Mouse (Mus musculus): ENCODE results near the gene Usp8.

The Usp8 gene

DNA sequence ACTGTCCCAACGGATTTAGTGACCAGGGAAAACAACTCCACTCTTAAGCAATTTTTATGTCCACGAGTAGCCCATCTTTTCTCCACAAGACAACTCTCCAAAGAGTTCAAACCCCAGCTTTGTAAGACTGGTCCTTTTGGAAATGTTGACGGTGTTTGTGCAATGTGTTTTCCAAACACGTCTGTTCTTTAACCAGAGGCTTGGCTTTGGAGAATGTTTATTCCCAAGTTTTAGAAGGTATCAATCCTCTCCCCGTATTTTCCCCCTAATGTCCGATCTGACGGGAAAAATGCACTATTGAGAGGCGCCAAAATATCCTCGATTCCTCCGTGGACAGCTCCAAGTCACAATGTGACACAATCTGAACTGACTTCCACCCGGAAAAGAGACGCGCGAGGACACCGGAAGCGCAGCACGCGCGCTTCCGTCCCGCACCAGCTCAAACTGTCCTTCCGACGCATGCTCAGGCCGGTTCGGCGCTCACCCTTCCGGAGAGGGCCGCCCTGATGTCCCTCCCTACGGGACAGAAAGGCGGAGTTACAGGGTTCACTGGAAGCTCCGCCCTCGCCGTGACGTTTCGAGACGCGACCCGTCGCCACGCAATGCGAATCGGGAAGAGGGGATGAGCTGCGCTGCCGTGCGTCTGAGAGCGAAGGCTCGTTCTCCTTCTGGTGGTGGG lies at the start of gene Usp8:
Gene Usp8 (plus strand): TSS at position 570 of the 679 bp plus-strand sequence.
- DNase-seq: peak; percentile 99

DNA sequence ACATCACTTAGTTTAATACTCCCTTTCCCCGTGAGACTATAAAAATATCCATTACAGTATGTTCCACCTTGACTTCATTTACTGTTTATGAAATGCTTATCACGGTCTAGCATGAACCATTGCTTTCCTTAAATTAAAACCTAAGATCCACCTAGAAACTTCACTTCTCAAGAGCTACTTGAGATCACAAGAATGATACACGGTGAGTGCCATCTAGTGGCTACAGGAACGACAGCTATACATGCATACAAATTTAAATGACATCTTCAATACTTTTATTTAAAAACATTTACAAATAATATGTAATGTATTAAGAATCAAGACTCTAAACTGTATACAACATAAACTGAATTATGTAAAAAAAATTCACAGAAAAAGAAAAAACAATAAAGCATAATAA lies 43.6 kb upstream of the Usp8 start:
- DNase-seq: peak; percentile 58

DNA sequence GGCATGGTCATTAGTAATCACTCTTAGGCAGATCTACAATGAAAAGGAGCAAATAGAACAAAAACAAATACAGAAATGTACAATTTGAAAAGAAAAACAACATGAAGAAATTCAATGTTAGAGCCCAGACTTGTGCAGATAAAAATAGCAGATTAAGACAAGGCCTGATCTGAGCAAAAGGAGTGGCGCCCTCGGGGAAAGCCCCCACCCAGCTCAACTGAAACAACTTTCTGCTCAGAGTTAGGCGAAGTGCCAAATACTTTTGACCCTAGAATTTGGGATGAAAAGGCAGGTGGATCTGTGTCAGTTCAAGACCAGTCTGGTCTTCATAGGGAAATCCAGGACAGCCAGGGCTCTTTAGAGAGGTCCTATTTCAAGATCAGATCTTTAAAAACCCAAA lies 41.1 kb upstream of the Usp8 start:
- no peak for DNase-seq

DNA sequence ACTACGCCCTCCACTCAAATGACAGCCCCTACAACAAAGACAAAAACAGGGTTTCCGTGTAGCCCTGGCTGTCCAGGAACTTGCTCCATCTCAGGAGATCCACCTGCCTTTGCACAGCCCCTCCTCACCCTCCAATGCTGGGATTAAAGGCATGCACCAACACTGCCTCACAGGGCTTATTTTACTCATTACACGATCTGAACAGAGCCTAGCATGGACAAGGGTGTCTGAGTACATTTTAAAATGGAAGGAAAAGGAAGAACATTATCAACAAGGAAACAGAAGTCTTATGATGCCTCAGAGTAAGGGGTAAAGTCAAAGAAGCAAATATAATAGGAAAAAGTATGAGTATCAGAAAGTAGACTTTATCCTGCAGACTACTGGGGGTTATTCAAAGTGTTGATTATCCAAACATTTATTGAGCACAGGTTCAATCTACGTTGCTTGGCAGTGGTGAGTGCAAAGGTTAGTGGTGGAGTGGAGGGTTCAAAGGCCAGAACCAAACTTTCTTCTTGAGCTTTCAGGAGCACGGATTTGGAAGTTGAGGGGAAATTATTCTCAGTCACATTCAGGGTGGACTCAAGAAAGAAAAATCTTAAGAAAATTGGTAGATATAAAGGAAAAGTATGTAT lies 38.4 kb upstream of the Usp8 start:
- no peak for DNase-seq

DNA sequence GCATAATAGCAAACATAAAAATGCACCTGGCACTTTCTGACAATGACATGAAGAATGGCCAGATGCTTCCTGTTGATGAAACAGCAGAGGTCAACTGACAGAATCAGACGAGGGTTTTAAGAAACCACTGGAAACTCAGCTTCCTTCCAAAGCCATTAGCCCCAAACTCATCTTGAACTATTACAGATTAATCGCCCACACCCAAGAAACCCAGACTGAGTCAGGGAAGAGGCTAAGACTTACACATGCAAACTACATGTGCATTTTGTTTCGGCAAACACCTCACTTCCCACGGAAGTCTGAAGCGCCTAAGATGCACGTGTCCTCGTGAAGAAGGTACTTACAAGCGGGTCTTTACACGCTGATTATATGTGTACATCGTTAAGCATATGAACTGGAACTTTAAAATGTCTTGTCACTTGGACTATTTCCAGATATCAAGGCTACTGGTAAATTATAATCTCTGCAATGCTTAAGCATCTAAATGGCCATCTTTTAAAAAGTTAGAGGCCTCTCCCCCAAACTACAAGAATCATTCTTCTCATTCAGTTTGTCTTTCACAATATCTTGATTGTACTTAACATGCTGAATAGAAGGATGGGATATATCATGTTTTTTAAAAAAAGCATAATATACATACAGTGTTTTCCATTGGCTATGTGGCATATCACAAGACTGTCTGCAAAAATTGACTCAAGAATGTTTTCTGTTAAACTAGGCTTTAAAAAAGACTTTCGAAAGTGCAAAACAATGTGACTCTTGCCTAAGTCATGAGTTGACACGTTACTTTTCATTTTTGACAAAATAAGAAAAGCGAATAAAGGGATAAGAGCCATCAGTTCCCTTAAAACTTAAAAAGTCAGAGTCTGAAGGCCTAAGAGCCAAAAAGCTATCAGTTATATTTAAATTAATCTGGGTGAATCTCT lies 33.5 kb upstream of the Usp8 start:
- DNase-seq: no peak

DNA sequence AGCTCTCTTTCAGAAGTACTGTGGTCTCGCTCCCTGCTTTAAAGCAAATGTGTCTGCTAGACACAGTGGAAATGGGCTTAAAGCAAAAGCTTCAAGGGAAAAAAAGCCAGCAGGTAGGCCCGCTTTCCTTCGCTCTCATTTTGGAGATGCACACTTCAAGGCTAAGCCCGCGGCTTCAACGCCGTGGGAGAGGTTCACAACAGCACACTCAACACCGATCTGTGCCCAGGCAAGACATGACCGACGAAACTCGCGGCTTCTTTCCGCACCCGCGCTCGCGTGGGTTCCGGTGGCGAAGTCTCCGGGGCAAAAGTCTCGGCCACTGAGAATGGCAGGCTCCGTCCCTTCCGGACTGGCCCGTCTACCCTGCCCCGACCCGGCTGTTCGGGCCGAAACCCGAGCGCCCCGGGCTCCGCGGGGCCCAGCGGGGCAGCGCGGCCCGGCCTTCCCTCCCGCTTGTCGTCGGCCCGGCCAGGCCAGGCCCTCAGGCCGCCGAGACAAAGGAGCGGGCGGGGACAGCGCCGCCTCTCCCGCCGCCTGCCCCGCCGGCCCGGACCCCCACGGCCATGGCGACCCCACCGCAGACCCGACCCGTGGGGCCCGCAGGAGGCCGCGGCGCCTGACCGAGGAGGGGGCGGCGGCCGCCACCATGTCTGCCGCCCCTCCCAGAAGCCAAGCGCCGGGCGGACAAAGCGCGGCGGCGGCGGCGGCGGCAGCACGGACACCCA lies 32.5 kb upstream of the Usp8 start:
- peak; percentile 70 for DNase-seq

DNA sequence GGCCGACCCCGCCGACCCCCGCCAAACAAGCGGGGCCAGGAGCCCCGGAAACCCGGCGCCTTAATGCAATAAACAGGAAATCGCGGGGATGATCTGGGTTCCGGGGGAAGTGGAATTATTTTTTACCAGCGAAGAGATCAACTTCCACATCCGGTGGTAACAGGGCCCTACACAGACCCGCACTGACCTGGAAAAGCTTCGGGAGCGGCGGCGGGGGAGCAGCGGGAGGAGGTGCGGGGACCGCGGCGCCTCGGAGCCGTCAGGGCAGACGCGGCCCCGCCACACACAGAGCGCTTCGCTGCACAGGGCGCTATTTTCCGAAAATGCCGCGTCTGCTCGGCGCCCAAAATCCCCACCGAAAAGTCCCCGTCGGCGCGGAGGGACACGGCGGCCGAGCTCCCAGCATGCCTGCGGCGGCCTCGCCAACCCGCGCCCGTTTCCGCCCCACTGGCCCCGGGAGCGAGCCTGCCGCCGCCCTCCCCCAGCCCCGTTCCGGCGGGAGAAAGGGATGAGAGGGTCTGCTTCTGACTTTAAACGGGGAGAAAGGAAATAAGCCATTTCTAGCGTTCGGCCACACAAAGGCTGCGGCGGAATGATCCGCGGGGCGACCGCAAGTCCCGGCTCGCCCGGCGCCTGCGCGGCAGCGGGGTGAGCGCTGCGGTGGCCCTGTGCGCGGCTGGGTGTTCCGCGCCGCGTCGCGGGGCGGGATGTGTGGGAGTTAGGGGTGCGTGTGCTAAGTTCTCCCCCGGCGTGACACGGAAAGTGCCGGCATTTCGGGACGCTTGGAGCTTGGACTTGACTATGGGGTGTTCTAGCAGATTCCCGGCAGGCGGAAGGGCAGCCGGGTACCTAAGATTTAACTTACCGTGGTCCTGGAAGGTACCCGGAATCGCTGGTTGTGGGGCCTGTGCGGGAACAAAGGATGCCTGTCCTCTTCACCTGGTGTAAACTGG lies 31.7 kb upstream of the Usp8 start:
- peak; percentile 96 for DNase-seq

DNA sequence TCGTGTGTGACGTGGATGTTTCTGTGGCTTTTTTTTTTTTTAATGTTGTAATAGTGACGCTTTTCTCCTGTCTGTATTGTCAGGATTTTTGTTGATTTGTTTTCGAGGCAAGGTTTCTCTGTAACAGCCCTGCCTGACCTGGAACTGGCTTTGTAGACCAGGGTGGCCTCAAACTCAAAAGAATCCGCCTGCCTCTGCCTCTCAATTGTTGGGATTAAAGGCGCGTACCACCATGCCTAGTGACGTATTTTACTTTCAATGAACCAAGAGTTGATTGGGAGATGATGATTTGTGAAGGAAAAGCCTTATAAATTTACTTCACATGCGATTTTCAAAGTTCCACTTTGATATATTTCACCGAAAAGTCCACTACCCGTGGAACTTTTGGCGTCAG lies 31.0 kb upstream of the Usp8 start, which contains the start of gene Gabpb1:
Gene Gabpb1 (minus strand): TSS at position 216 of the 394 bp plus-strand sequence.
- DNase-seq: peak; percentile 39

DNA sequence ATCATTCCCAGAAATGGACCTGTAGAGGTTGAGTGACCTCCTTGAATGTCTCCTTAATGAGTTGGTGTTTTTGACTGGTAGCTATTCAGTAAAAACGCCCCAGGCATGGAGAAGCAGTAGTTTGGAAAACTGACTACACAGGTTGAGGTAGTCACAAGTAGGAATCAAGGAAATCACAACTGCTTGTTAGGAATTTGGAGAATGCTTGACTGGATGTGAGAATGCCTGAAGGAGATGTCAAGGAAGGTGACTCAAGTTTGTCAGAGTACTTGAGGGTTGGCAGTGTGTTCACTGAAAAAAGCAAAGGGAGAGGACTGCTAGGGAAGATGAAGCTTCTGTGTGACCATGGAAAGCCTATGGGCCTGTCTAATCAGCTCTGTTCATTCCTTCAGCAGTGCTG lies 29.8 kb upstream of the Usp8 start:
- no peak for DNase-seq

DNA sequence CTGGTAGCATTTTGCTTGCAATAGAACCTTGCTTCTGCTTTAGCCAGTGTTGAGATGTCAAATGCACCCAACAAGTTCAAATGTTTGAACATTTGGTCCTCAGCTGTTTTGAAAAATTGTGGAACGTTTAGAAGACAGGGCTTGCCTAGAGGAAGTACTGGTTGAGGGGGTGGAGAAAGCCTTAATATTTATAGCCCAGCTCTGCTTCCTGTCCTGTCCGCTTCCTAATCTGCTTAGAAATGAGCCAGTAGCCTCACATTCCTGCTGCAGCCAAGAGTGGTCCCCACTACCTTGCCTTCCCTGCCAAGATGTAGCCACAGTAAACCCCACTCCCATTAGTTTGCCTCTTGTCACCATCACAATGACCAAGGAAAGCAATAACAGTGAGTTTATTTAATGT lies 24.8 kb upstream of the Usp8 start:
- no peak for DNase-seq

DNA sequence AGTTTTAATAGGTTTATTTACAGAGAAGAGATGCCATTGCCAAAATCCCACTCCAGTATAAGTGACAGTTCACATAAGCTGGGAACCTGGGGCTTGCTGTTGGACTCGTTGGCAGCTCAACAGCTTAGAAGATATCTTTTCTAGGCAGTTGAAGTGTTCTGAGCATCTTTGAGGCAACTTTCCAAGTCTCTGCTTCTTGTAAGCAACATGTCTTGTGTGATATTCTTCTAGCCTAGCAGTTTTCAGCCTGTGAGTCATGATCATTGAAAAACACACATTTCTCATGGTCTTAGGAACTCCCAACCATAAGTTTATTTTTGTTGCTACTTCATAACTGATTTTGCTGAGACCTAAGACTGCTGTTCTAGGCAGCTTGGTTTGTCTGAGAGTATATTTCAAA lies 24.2 kb upstream of the Usp8 start:
- DNase-seq: no peak

DNA sequence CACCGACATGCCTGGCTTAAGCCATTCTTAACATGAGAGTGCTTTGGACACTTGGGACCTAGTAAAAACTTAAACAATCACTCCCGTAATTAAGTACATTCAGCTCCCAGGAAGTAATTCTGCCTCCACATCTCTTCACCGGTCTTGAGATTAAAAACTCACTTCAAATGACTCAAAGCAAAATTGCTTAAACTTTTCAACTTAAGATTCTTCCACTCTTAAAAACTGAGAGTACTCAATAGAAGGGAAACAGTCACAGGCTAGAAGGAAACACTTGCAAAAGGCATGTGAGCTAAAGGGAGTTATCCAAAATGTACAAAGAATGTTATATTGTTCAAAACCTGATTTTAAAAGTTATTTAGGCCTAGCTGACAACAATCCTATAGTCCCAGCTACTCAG lies 15.8 kb upstream of the Usp8 start:
- DNase-seq: no peak

DNA sequence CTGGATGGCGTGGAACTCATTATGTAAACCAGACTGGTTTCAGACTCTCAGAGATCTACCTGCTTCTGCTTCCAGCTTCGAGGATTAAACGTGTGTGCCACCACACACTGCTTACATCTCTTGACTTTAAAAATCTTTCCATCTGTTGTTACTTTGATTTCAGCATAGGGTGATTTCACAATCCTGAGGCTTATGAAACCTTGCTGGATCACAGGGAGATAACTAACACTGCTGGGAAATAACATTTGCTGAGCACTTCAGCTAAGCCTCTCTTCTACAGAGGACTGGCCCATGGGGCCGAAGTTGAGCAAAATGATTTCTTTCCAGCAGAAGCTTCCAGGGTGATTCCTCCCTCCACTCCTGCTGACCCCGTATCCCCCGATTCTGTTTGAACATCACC lies 11.8 kb upstream of the Usp8 start:
- no peak for DNase-seq

DNA sequence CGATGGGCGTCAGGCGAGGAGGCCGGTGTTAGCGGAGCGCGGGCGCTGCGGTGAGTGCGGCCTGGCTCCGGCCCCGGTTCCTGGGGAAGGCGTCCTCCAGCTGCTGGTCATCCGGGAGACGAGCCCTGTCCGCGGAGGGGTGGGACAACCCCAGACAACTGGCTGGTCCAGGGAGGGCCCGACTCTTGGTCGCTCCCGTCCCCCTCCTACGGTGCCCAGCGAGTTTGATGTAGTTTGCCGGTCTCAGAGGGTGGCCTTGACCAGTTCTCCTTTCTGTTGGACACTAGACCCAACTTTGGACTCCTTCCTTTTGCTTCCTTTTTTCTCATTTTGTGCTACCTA lies 281 bp downstream of the Usp8 start:
- no peak for DNase-seq

DNA sequence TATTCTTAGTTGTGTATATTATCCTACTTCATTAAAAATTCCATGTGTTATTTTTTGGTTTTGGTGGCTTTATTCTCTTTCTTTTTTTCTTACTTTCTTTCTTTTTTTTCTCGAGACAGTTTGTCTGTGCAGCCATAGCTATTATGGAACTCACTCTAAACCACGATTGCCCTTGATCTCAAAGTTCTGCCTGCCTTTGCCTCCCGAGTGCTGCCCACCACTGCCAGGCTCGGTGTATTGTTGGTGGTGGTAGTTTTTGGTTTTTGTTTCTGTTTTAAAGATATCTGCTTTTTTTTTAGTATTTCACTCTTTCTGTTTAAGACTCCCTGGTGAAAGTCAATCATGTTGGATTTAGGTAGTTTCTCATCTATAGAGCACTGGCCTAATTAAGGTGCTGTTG lies 1.2 kb downstream of the Usp8 start:
- no peak for DNase-seq

DNA sequence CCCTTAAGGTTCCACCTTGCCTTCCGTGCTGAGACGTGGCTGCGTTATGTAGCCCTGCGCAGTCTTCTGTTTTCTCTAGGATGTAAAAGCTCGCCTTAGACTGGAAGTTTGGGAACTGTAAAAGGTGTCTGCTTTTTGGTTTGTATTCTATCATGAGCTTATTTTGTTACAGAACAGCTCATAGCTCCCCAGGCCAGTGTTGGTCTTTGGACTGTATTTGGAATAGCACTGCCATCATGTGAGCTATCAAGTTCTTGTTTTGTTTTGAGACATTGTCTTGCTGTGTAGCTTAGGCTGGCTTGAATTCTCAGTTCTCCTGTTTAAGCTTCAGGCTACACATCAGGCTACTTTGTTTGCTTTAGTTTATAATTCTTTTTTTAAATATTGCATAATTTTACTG lies 5.4 kb downstream of the Usp8 start:
- DNase-seq: no peak

DNA sequence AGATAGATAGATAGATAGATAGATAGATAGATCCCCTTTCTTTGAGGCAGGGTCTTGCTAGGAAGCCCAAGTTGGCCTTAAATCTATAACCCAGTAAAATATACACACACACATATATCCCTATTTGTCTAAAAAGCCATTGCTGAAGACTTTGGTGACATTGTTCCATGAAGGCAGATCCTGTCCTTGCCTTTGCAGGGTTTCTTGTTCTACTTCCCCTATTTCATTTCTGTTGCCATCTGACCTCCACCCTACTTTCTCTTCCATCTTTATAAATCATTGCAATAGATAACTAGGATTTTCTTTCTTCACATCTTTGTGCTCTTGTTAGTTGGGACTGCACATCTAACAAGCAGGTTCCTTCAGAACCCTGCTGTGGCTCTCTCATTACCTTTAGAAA lies 5.8 kb downstream of the Usp8 start:
- DNase-seq: no peak

DNA sequence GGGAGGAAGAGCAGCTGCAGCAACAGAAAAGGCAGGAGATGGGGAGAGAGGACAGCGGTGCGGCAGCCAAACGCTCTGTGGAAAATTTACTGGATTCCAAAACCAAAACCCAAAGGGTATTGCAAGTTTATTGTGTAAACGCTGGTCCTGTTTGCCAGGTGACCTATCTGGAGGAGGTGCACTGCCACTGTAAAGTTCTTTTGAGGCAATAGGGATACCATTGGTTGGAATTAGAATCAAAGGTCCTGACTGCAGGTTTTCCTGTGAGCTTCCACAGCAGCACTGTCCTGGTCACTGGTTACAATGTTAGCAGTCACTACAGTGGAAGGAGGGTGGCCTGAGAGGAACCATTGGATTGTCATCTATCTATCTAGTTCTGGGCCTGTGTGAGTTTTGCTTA lies 22.1 kb downstream of the Usp8 start:
- no peak for DNase-seq

DNA sequence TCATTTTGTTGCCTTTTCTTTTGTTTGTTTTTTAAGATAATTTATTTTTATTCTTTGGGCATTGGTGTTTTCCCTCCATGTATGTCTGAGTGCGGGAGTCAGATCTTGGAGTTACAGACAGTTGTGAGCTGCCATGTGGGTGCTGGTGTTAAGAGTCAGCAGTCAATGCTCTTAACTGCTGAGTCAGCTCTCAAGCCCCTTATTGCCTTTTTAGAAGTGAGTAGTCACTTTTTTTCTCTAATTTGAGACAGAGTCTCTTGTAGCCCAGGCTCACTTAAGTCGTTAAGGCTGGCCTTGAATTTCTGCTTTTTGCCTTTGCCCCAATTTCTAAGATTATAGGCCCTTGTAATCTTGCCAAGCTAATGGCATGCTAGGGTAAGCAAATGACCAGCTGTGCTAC lies 23.4 kb downstream of the Usp8 start:
- no peak for DNase-seq

DNA sequence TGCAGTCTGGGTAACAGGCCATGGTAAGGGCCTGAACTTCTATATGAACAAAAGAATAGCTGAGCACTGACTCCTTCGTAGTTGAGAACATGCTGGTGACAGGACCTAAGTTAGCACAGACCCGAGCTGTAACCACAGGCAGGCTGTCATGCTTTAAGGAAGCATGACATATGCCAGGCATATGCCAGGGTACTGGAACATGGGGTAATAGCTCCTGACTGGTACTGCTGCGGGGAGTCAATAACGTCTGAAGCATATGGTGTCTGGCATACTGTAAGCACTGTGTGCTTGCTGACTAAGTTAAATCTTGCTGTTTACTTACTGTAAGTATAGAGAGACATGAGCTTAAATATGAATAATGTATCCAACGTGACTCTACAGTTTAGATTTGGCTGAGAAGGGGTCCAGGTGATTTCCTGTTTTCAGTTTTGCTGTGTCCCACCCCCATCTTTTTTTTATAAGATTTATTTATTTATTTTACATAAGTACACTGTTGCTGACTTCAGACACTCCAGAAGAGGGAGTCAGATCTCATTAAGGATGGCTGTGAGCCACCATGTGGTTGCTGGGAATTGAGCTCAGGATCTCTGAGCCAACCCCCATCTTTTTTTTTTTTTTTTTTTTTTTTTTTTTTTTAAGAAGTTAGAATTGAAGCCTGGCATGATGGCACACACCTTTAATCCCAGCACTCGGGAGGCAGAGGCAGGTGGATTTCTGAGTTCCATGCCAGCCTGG lies 28.4 kb downstream of the Usp8 start:
- no peak for DNase-seq

DNA sequence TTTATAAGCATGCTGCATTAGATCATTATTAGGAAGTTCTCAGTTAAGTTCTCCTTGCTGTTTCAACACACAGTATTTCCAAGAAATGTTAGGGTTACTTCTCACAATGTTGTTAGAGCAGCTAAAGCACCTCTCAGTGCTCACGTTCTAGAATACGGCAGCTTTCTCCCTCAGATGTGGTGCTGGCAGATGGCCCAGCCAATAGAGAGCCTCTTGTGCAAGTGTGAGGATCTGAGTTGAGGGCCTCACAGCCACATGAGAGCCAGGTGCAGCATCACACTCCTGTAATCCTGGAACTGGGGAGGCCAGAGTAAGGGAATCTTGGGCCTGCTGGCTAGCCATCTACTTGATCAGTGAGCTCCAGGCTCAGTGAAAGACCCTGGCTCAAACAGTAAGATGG lies 33.2 kb downstream of the Usp8 start:
- no peak for DNase-seq
